ENCODE assay signal across 9 mouse cellular contexts in the genomic region with DNA sequence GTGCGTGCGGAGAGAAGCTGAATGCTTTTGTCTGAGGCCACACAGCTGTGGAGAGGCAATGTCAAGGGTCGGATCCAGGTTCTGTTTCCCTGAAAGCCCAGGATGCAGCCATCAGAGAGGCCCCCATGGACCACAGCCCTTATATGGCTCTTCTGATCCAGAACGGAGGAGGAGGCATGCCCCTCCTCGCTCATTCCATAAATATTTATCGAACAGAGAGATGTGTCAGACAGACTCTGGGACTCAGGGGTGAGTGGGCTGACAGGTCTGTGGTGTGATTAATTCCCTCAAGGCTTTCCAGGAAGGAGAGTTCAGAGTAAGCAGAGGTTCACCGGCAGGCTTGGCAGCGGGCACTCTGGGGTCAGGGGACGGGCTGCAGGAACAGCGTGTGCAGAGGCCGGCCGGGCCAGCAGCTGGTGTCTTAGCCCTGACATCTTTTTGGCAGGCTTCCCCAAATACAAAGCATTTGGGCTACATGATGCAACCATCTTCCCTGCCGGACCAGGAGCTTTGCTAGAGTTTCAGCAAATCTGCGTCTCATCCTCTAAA. TPM values are rescaled to one million over a fixed set of nuclear protein-coding genes. Genes with fewer than 3 reads are reported as not detected.
DNase-seq lines count a peak whose midpoint lies in the region; ATAC-seq and TF ChIP-seq lines count a peak whose summit lies in the region.
"Had no signal": no experiment of that assay in that cellular context is flagged by ENCODE, and none has a peak within 500 bp of the region (broad histone marks: within the 10 kb centered on the region; RNA-seq: fewer than 3 reads in every experiment).

No protein-coding gene starts in this region.

- H3K36me3 ChIP-seq in hindbrain, embryonic 13.5 days, result no peaks in the 10 kb centered on the region
- H3K36me3 ChIP-seq in limb, embryonic 14.5 days (ENCODE audit: control insufficient read depth, insufficient read depth, low read length), result no peaks in the 10 kb centered on the region
- H3K36me3 ChIP-seq: neural tube, embryonic 13.5 days had no signal

- H3K9me3 ChIP-seq in hindbrain, embryonic 13.5 days, result no peaks in the 10 kb centered on the region
- no peaks in the 10 kb centered on the region for H3K9me3 ChIP-seq in limb, embryonic 14.5 days (ENCODE audit: control insufficient read depth, low read length)
- H3K9me3 ChIP-seq: neural tube, embryonic 13.5 days had no signal

- intact Hi-C loops in left cerebral cortex, postnatal 4 days (cut with DNase I), result no loop called here

- 31% methylated on average over 14 of the region's 14 CpGs for WGBS in hindbrain, embryonic 13.5 days
- WGBS in limb, embryonic 14.5 days, result 19% methylated on average over 14 of the region's 14 CpGs

- no peak for TF ChIP-seq POLR2A in limb, embryonic 14.5 days (IDR thresholded peaks at IDR 0.05; ENCODE audit: borderline replicate concordance, extremely low read depth, insufficient read depth, insufficient read length)

- H3K9ac ChIP-seq in hindbrain, embryonic 13.5 days, result no peak overlapping the region
- no peak overlapping the region for H3K9ac ChIP-seq in limb, embryonic 14.5 days (ENCODE audit: low read depth, low read length, severe bottlenecking)
- H3K9ac ChIP-seq: neural tube, embryonic 13.5 days had no signal

- peak overlapping the region; percentile 30; the same call in 1 of the 2 replicates for H3K27ac ChIP-seq in hindbrain, embryonic 13.5 days
- H3K27ac ChIP-seq in limb, embryonic 14.5 days (replicated peaks; ENCODE audit: low read depth, low read length), result no peak overlapping the region
- H3K27ac ChIP-seq: neural tube, embryonic 13.5 days had no signal

- peak; percentile 57 for DNase-seq in left cerebral cortex, postnatal 4 days
- no peak for DNase-seq in left cerebral cortex, adult 9 months (ENCODE audit: low spot score in 2 of 2)
- peak; percentile 88 for DNase-seq in gastrocnemius, adult 18-20 months (ENCODE audit: low spot score)
- DNase-seq in limb, embryonic 14.5 days (ENCODE audit: low spot score), result peak; percentile 42
- DNase-seq in natural killer cell, adult 2 months (ENCODE audit: low spot score in 2 of 2), result no peak
- no peak for DNase-seq in cerebellum, adult 9-11 months
- DNase-seq in layer of hippocampus, postnatal 36 days, result no peak

- H3K27me3 ChIP-seq in hindbrain, embryonic 13.5 days, result 0 out of 2 replicates have a peak, but pooled peaks cover 3% of the 10 kb centered on the region
- no peaks in the 10 kb centered on the region for H3K27me3 ChIP-seq in limb, embryonic 14.5 days (ENCODE audit: control insufficient read depth, insufficient read depth, low read length)
- H3K27me3 ChIP-seq: neural tube, embryonic 13.5 days had no signal

- peaks cover 26% of the 10 kb centered on the region for H3K4me1 ChIP-seq in hindbrain, embryonic 13.5 days (replicated peaks)
- peaks cover 19% of the 10 kb centered on the region for H3K4me1 ChIP-seq in limb, embryonic 14.5 days (ENCODE audit: control insufficient read depth, insufficient read depth, low read length)

- H3K4me3 ChIP-seq in hindbrain, embryonic 13.5 days, result no peak overlapping the region
- no peak overlapping the region for H3K4me3 ChIP-seq in limb, embryonic 14.5 days (replicated peaks; ENCODE audit: low read length)
- H3K4me3 ChIP-seq: neural tube, embryonic 13.5 days had no signal

- H3K4me2 ChIP-seq in hindbrain, embryonic 13.5 days, result no peak overlapping the region
- no peak overlapping the region for H3K4me2 ChIP-seq in limb, embryonic 14.5 days (replicated peaks; ENCODE audit: low read depth, low read length, severe bottlenecking)
- H3K4me2 ChIP-seq: neural tube, embryonic 13.5 days had no signal

- ATAC-seq in hindbrain, embryonic 13.5 days (ENCODE audit: low FRiP score), result no peak
- ATAC-seq in limb, embryonic 14.5 days (ENCODE audit: low FRiP score, low read depth), result no peak

RNA-seq across cellular contexts. Expression of a gene that starts 12.0 kb away (rescaled TPM):
- total RNA-seq in left cerebral cortex, postnatal 4 days (2021), result 1 to 10 TPM; 1.7 to 1.8 TPM
- 10 to 100 TPM; 11.2 to 13.1 TPM for total RNA-seq in gastrocnemius, adult 18-20 months (2021)
- polyA plus RNA-seq in hindbrain, embryonic 13.5 days (2015; fragmentation: Nextera tagmentation; extraction: Ambion mirVana), result 3.1 and 3.5 TPM in 2 replicates
- polyA plus RNA-seq in limb, embryonic 14.5 days (2012; rRNA removed), result 7.5 and 8.6 TPM in 2 replicates
- 3.9 and 4.5 TPM in 2 replicates for polyA plus RNA-seq in limb, embryonic 14.5 days (2014; fragmentation: Nextera tagmentation; extraction: Ambion mirVana)
- 1 to 10 TPM; 1.6 to 2.0 TPM for total RNA-seq in layer of hippocampus, postnatal 36 days (2021)

Comparison
In these comparisons a context has a peak if more than half of its experiments do, and no peak if none do; other contexts are left out.
1. DNase-seq: peak in left cerebral cortex, postnatal 4 days (single experiment), gastrocnemius, adult 18-20 months (single experiment) and limb, embryonic 14.5 days (single experiment); none in left cerebral cortex, adult 9 months (0 of 2), natural killer cell, adult 2 months (0 of 2), cerebellum, adult 9-11 months (single experiment) and layer of hippocampus, postnatal 36 days (0 of 2).
2. RNA of a gene that starts 12.0 kb away (total RNA-seq): 11.2 to 13.1 TPM in gastrocnemius, adult 18-20 months; 1.6 to 2.0 TPM in layer of hippocampus, postnatal 36 days and 1.7 to 1.8 TPM in left cerebral cortex, postnatal 4 days; every median in the first group is over 4 times any median in the second.